Mouse (Mus musculus) intestine, embryonic 14.5 days (tissue): Measurements from ENCODE around the gene Asz1. TPM values are rescaled to one million over a fixed set of nuclear protein-coding genes. Genes with fewer than 3 reads are reported as not detected.

Experiments used
- ATAC-seq: fragments of 200-750 bp; cut with Nextera tagmentation; replicated peaks from 2 replicates; pipeline ENCODE4 v1.8.0; 2017; ENCODE audit warnings: low read depth, moderate number of reproducible peaks, moderate TSS enrichment, moderate library complexity; ENCODE audit not compliant: low FRiP score, low TSS enrichment
- DNase-seq: peaks from one replicate; pipeline ENCODE4 v3.0.0-alpha.2; 2018; ENCODE audit warnings: low spot score
- H3K27ac ChIP-seq: fragments of 300-500 bp; sonication (generic); 2 replicates; pipeline ENCODE4 v1.5.1; 2014; ENCODE audit warnings: low read depth, mild to moderate bottlenecking, control low read depth
- H3K27me3 ChIP-seq: fragments of 300-500 bp; sonication (generic); replicated peaks from 2 replicates; pipeline ENCODE4 v1.6.1; 2014; ENCODE audit warnings: low read length, control low read depth; ENCODE audit not compliant: control insufficient read depth, insufficient read depth
- H3K36me3 ChIP-seq: fragments of 300-500 bp; sonication (generic); 2 replicates; pipeline ENCODE4 v1.6.1; 2014; ENCODE audit warnings: low read length, control low read depth; ENCODE audit not compliant: control insufficient read depth, insufficient read depth
- H3K4me1 ChIP-seq: fragments of 300-500 bp; sonication (generic); replicated peaks from 2 replicates; pipeline ENCODE4 v1.6.1; 2014; ENCODE audit warnings: low read length, control low read depth, mixed read lengths; ENCODE audit not compliant: control insufficient read depth, insufficient read depth
- H3K4me2 ChIP-seq: fragments of 300-500 bp; sonication (generic); 2 replicates; pipeline ENCODE4 v1.6.1; 2014; ENCODE audit warnings: low read length
- H3K4me3 ChIP-seq: fragments of 300-500 bp; sonication (generic); 2 replicates; pipeline ENCODE4 v1.5.1; 2014; ENCODE audit warnings: low read depth, low read length, control low read depth, mixed read lengths
- H3K9ac ChIP-seq: fragments of 300-500 bp; sonication (generic); 2 replicates; pipeline ENCODE4 v1.6.1; 2014; ENCODE audit warnings: mild to moderate bottlenecking, low read length
- H3K9me3 ChIP-seq: fragments of 300-500 bp; sonication (generic); 2 replicates; pipeline ENCODE4 v1.6.1; 2016; ENCODE audit warnings: low read length, control low read depth; ENCODE audit not compliant: control insufficient read depth
- WGBS: fragments of 180-500 bp; shearing (Covaris S2); extraction: QIAGEN DNeasy Blood & Tissue Kit; methylation state at CpG from one replicate; pipeline ENCODE4 v1.1.7; 2014; 5-methylcytosine and 5-hydroxymethylcytosine counted together
- polyA plus RNA-seq: library from polyadenylated mRNA; unstranded; fragments of >200 nt; fragmentation: Nextera tagmentation; extraction: Ambion mirVana; gene quantifications from 2 replicates; pipeline ENCODE4 v1.2.1, GENCODE M21; 2014

The Asz1 gene
- polyA plus RNA-seq, 1 experiment from 2014 or later: not detected

- under 1% methylated on average over 45 of the region's 47 CpGs for WGBS
- Histone ChIP-seq H3K4me2 (peak within 1 kb of the TSS; percentile 76), H3K4me1 (peaks cover 15% of the 10 kb centered on the region; the same call in 1 of the 2 replicates), H3K36me3 (no peaks in the 10 kb centered on the region), H3K4me3 (peak within 1 kb of the TSS; percentile 48), H3K27ac (no peak within 1 kb of the TSS), H3K27me3 (peaks cover 49% of the 10 kb centered on the region), H3K9me3 (no peaks in the 10 kb centered on the region), H3K9ac (0 out of 2 replicates have a peak within 1 kb of the TSS, but pooled peaks have one; percentile 16)
- peak; percentile 68 for DNase-seq
- ATAC-seq: peak; percentile 59; the same call in 1 of the 2 replicates
These were observed 78.9 kb downstream of the Asz1 start, which contains the start of gene Wnt2 for GRCm38 (mm10) chr6:18029746-18030656. TSS of gene Wnt2 (minus strand) at chr6:18030585.

GRCm38 (mm10) chr6:18024133-18024794 lies 84.6 kb downstream of the Asz1 start:
- WGBS: 87% methylated on average over 8 of the region's 8 CpGs
- no peaks in the 10 kb centered on the region for H3K36me3 ChIP-seq
- no peak for DNase-seq
- H3K27ac ChIP-seq: no peak overlapping the region
- H3K4me3 ChIP-seq: no peak overlapping the region
- no peak overlapping the region for H3K9ac ChIP-seq
- ATAC-seq: no peak
- no peak overlapping the region for H3K4me2 ChIP-seq
- peaks cover 17% of the 10 kb centered on the region for H3K27me3 ChIP-seq
- H3K4me1 ChIP-seq: no peaks in the 10 kb centered on the region
- no peaks in the 10 kb centered on the region for H3K9me3 ChIP-seq

GRCm38 (mm10) chr6:18013346-18013745 lies 95.5 kb downstream of the Asz1 start:
- WGBS: 64% methylated on average over 7 of the region's 7 CpGs
- no peaks in the 10 kb centered on the region for H3K9me3 ChIP-seq
- H3K27ac ChIP-seq: no peak overlapping the region
- no peak for DNase-seq
- no peak overlapping the region for H3K9ac ChIP-seq
- H3K27me3 ChIP-seq: no peaks in the 10 kb centered on the region
- no peaks in the 10 kb centered on the region for H3K36me3 ChIP-seq
- ATAC-seq: no peak
- no peaks in the 10 kb centered on the region for H3K4me1 ChIP-seq
- H3K4me2 ChIP-seq: no peak overlapping the region
- H3K4me3 ChIP-seq: no peak overlapping the region

DNA sequence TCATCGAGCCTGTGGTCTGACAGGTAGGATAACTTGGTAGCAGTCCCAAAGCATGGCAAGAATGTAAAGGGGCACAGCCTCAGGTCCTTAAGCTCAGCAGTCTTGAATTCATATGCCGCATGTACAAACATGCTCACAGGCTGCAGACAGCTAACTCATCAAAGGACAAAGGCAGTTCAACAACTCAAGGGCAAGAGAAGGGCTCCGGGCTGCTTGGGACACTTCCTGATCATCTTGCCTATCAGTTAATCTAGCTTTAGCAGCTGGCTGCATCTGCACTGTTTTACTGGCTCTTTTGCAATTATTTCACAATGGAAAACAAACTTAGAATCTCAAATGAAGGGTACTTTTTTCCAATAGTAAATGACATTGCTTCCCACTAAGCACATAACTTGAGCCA lies 101.5 kb downstream of the Asz1 start:
- Histone ChIP-seq H3K9ac (no peak overlapping the region), H3K9me3 (no peaks in the 10 kb centered on the region), H3K4me3 (no peak overlapping the region), H3K4me2 (no peak overlapping the region), H3K36me3 (no peaks in the 10 kb centered on the region), H3K4me1 (no peaks in the 10 kb centered on the region), H3K27ac (no peak overlapping the region), H3K27me3 (no peaks in the 10 kb centered on the region)
- DNase-seq (no peak), ATAC-seq (no peak)
- 78% methylated on average over 3 of the region's 3 CpGs for WGBS

GRCm38 (mm10) chr6:18002065-18002464 lies 106.8 kb downstream of the Asz1 start:
- ATAC-seq: no peak
- Histone ChIP-seq H3K36me3 (no peaks in the 10 kb centered on the region), H3K27me3 (no peaks in the 10 kb centered on the region), H3K4me1 (no peaks in the 10 kb centered on the region), H3K27ac (no peak overlapping the region), H3K4me2 (no peak overlapping the region), H3K9ac (no peak overlapping the region), H3K4me3 (no peak overlapping the region), H3K9me3 (no peaks in the 10 kb centered on the region)
- DNase-seq: no peak
- WGBS: 88% methylated on average over 6 of the region's 6 CpGs

Other genes with a start within 250 kb of the Asz1 start
- gene Wnt2, start 78.5 kb downstream of the Asz1 start, polyA plus RNA-seq: 0.35 and 0.66 TPM in 2 replicates
- 16.2 and 17.7 TPM in 2 replicates for gene Cftr, start 61.6 kb upstream of the Asz1 start, polyA plus RNA-seq